Mouse (Mus musculus): ENCODE results near the gene Catsper2.

GRCm38 (mm10) chr2:121414139-121414685 is 620 bp upstream of the Catsper2 start:
- TF ChIP-seq CTCF (IDR thresholded peaks at IDR 0.05): no peak
- TF ChIP-seq EP300 (IDR thresholded peaks at IDR 0.05; ENCODE audit: insufficient read depth, low read depth, low read length): no peak
- TF ChIP-seq POLR2A (IDR thresholded peaks at IDR 0.05; ENCODE audit: insufficient read depth, low read depth, low read length): no peak
